Mouse (Mus musculus) cortical plate, adult 2 months (tissue): Measurements from ENCODE around the gene Tigit.

ENCODE experiments used
- CTCF ChIP-seq: fragments of 200-500 bp; IDR thresholded peaks from 2 replicates; pipeline ENCODE4 v1.5.1; 2011; ENCODE audit warnings: mild to moderate bottlenecking, control low read depth, low read length; ENCODE audit not compliant: insufficient read depth; ENCODE audit errors: extremely low read depth
- POLR2A ChIP-seq: fragments of 200-500 bp; IDR thresholded peaks from 2 replicates; pipeline ENCODE4 v1.6.1; 2011; ENCODE audit warnings: mild to moderate bottlenecking, low read length, control low read depth; ENCODE audit not compliant: insufficient read depth; ENCODE audit errors: extremely low read depth

- TF ChIP-seq CTCF: no peak
- TF ChIP-seq POLR2A: no peak
These were observed 44.7 kb downstream of the Tigit start for GRCm38 (mm10) chr16:43619277-43619676.
